Mouse (Mus musculus): ENCODE measurements around the gene Gm30083. TPM values are rescaled to one million over a fixed set of nuclear protein-coding genes. Genes with fewer than 3 reads are reported as not detected.

Gene Gm30083
- polyA plus RNA-seq, 1 experiment from 2014 or later: not detected

- H3K27ac ChIP-seq: no peak overlapping the region
- 89% methylated on average over 6 of the region's 6 CpGs for WGBS
- DNase-seq (ENCODE audit: low spot score): peak; percentile 22
These were observed 21.3 kb downstream of the Gm30083 start for GRCm38 (mm10) chr14:33993521-33994289.

GRCm38 (mm10) chr14:33993051-33993450, 21.9 kb downstream of the Gm30083 start:
- DNase-seq (ENCODE audit: low spot score): peak; percentile 19
- Histone ChIP-seq H3K9me3 (replicated peaks) (no peaks in the 10 kb centered on the region), H3K27ac (no peak overlapping the region), H3K36me3 (no peaks in the 10 kb centered on the region), H3K4me1 (peaks cover 14% of the 10 kb centered on the region), H3K4me3 (no peak overlapping the region), H3K27me3 (ENCODE audit: low read depth, poor library complexity, severe bottlenecking) (0 out of 2 replicates have a peak, but pooled peaks cover 4% of the 10 kb centered on the region)
- 91% methylated on average over 9 of the region's 9 CpGs for WGBS

More at GRCm38 (mm10) chr14:33993521-33994289, 21.3 kb downstream of the Gm30083 start:
- Histone ChIP-seq H3K4me3 (no peak overlapping the region), H3K36me3 (no peaks in the 10 kb centered on the region), H3K27me3 (ENCODE audit: low read depth, poor library complexity, severe bottlenecking) (0 out of 2 replicates have a peak, but pooled peaks cover 4% of the 10 kb centered on the region), H3K4me1 (peaks cover 14% of the 10 kb centered on the region), H3K9me3 (replicated peaks) (no peaks in the 10 kb centered on the region)

GRCm38 (mm10) chr14:33991971-33992370, 23.0 kb downstream of the Gm30083 start:
- Histone ChIP-seq H3K4me1 (peaks cover 4% of the 10 kb centered on the region), H3K27me3 (ENCODE audit: low read depth, poor library complexity, severe bottlenecking) (0 out of 2 replicates have a peak, but pooled peaks cover 4% of the 10 kb centered on the region), H3K36me3 (no peaks in the 10 kb centered on the region), H3K27ac (no peak overlapping the region), H3K9me3 (replicated peaks) (no peaks in the 10 kb centered on the region), H3K4me3 (no peak overlapping the region)
- WGBS: 79% methylated on average over 4 of the region's 4 CpGs
- peak; percentile 22 for DNase-seq (ENCODE audit: low spot score)

- 71% methylated on average over 3 of the region's 3 CpGs for WGBS
- Histone ChIP-seq H3K36me3 (no peaks in the 10 kb centered on the region), H3K4me3 (no peak overlapping the region), H3K27me3 (ENCODE audit: low read depth, poor library complexity, severe bottlenecking) (0 out of 2 replicates have a peak, but pooled peaks cover 4% of the 10 kb centered on the region), H3K4me1 (no peaks in the 10 kb centered on the region), H3K27ac (no peak overlapping the region), H3K9me3 (replicated peaks) (no peaks in the 10 kb centered on the region)
- DNase-seq (ENCODE audit: low spot score): no peak
These were observed 25.8 kb downstream of the Gm30083 start for GRCm38 (mm10) chr14:33989201-33989600.

- 3% methylated on average over 25 of the region's 25 CpGs for WGBS
- H3K27me3 ChIP-seq (ENCODE audit: low read depth, poor library complexity, severe bottlenecking): peaks cover 37% of the 10 kb centered on the region
- peak within 1 kb of the TSS; percentile 54 for H3K4me3 ChIP-seq
- peak; percentile 60 for DNase-seq (ENCODE audit: low spot score)
- peaks cover 13% of the 10 kb centered on the region for H3K4me1 ChIP-seq
- H3K36me3 ChIP-seq: no peaks in the 10 kb centered on the region
- H3K9me3 ChIP-seq (replicated peaks): no peaks in the 10 kb centered on the region
- no peak within 1 kb of the TSS for H3K27ac ChIP-seq
These were observed 36.4 kb downstream of the Gm30083 start, which contains the start of gene Zfp488 for GRCm38 (mm10) chr14:33978604-33979059. Gene Zfp488, minus strand, starts transcription at chr14:33978764.

- Histone ChIP-seq H3K27me3 (ENCODE audit: low read depth, poor library complexity, severe bottlenecking) (peaks cover 37% of the 10 kb centered on the region), H3K27ac (no peak overlapping the region), H3K9me3 (replicated peaks) (no peaks in the 10 kb centered on the region), H3K4me3 (no peak overlapping the region), H3K4me1 (peaks cover 13% of the 10 kb centered on the region), H3K36me3 (no peaks in the 10 kb centered on the region)
- 46% methylated on average over 7 of the region's 7 CpGs for WGBS
- no peak for DNase-seq (ENCODE audit: low spot score)
These were observed 37.2 kb downstream of the Gm30083 start for GRCm38 (mm10) chr14:33977748-33978147.

GRCm38 (mm10) chr14:33974752-33975151, 40.2 kb downstream of the Gm30083 start:
- Histone ChIP-seq H3K27ac (no peak overlapping the region), H3K4me1 (peaks cover 13% of the 10 kb centered on the region), H3K9me3 (replicated peaks) (no peaks in the 10 kb centered on the region), H3K27me3 (ENCODE audit: low read depth, poor library complexity, severe bottlenecking) (peaks cover 37% of the 10 kb centered on the region), H3K36me3 (no peaks in the 10 kb centered on the region), H3K4me3 (no peak overlapping the region)
- no peak for DNase-seq (ENCODE audit: low spot score)
- 83% methylated on average over 5 of the region's 5 CpGs for WGBS

- peak; percentile 37 for DNase-seq (ENCODE audit: low spot score)
- Histone ChIP-seq H3K27ac (no peak overlapping the region), H3K27me3 (ENCODE audit: low read depth, poor library complexity, severe bottlenecking) (peaks cover 18% of the 10 kb centered on the region; the same call in 1 of the 2 replicates), H3K4me1 (peaks cover under 1% of the 10 kb centered on the region; the same call in 1 of the 2 replicates), H3K36me3 (no peaks in the 10 kb centered on the region), H3K4me3 (no peak overlapping the region), H3K9me3 (replicated peaks) (no peaks in the 10 kb centered on the region)
- WGBS: 46% methylated on average over 7 of the region's 7 CpGs
These were observed 42.3 kb downstream of the Gm30083 start for GRCm38 (mm10) chr14:33972679-33973078.

GRCm38 (mm10) chr14:33965675-33966074, 49.3 kb downstream of the Gm30083 start:
- Histone ChIP-seq H3K4me1 (no peaks in the 10 kb centered on the region), H3K4me3 (no peak overlapping the region), H3K27ac (no peak overlapping the region), H3K36me3 (no peaks in the 10 kb centered on the region), H3K9me3 (replicated peaks) (no peaks in the 10 kb centered on the region), H3K27me3 (ENCODE audit: low read depth, poor library complexity, severe bottlenecking) (no peaks in the 10 kb centered on the region)
- no peak for DNase-seq (ENCODE audit: low spot score)
- WGBS: 61% methylated on average over 7 of the region's 7 CpGs

GRCm38 (mm10) chr14:33959341-33959740, 55.6 kb downstream of the Gm30083 start:
- 14% methylated on average over 9 of the region's 9 CpGs for WGBS
- peak; percentile 57 for DNase-seq (ENCODE audit: low spot score)
- Histone ChIP-seq H3K4me1 (no peaks in the 10 kb centered on the region), H3K27me3 (ENCODE audit: low read depth, poor library complexity, severe bottlenecking) (0 out of 2 replicates have a peak, but pooled peaks cover 2% of the 10 kb centered on the region), H3K9me3 (replicated peaks) (no peaks in the 10 kb centered on the region), H3K36me3 (no peaks in the 10 kb centered on the region), H3K4me3 (no peak overlapping the region), H3K27ac (no peak overlapping the region)

- 74% methylated on average over 3 of the region's 3 CpGs for WGBS
- DNase-seq (ENCODE audit: low spot score): no peak
- H3K27me3 ChIP-seq (ENCODE audit: low read depth, poor library complexity, severe bottlenecking): 0 out of 2 replicates have a peak, but pooled peaks cover 2% of the 10 kb centered on the region
- H3K4me3 ChIP-seq: no peak overlapping the region
- no peaks in the 10 kb centered on the region for H3K36me3 ChIP-seq
- no peaks in the 10 kb centered on the region for H3K9me3 ChIP-seq (replicated peaks)
- no peaks in the 10 kb centered on the region for H3K4me1 ChIP-seq
- H3K27ac ChIP-seq: no peak overlapping the region
These were observed 56.1 kb downstream of the Gm30083 start for GRCm38 (mm10) chr14:33958841-33959240.

- Histone ChIP-seq H3K27me3 (ENCODE audit: low read depth, poor library complexity, severe bottlenecking) (0 out of 2 replicates have a peak, but pooled peaks cover 2% of the 10 kb centered on the region), H3K4me1 (no peaks in the 10 kb centered on the region), H3K9me3 (replicated peaks) (no peaks in the 10 kb centered on the region), H3K27ac (no peak overlapping the region), H3K36me3 (no peaks in the 10 kb centered on the region), H3K4me3 (no peak overlapping the region)
- no peak for DNase-seq (ENCODE audit: low spot score)
- WGBS: 89% methylated on average over 4 of the region's 4 CpGs
These were observed 56.8 kb downstream of the Gm30083 start for GRCm38 (mm10) chr14:33958186-33958585.

- no peak for DNase-seq (ENCODE audit: low spot score)
- no peaks in the 10 kb centered on the region for H3K4me1 ChIP-seq
- H3K36me3 ChIP-seq: no peaks in the 10 kb centered on the region
- no peak overlapping the region for H3K27ac ChIP-seq
- 0 out of 2 replicates have a peak, but pooled peaks cover 2% of the 10 kb centered on the region for H3K27me3 ChIP-seq (ENCODE audit: low read depth, poor library complexity, severe bottlenecking)
- 71% methylated on average over 13 of the region's 13 CpGs for WGBS
- no peak overlapping the region for H3K4me3 ChIP-seq
- H3K9me3 ChIP-seq (replicated peaks): no peaks in the 10 kb centered on the region
These were observed 58.9 kb downstream of the Gm30083 start for GRCm38 (mm10) chr14:33956055-33956454.

Measured in limb, embryonic 10.5 days (tissue).